Mouse (Mus musculus) hematopoietic stem cell, adult 5-6 weeks (primary cell): ENCODE measurements around the gene Olfr419. TPM values are rescaled to one million over a fixed set of nuclear protein-coding genes. Genes with fewer than 3 reads are reported as not detected.
A peak's percentile ranks its signal among the peaks of the same experiment; 100 is the strongest.

Source experiments
- ATAC-seq, 2 experiments: fragments of 125-278 bp in 1 of 2; replicated peaks in 1 of 2; 2 replicates each; pipeline ENCODE4 v1.8.0; 2016 to 2017; ENCODE audit warnings: inconsistent platforms in 2 of 2, mild to moderate bottlenecking in 2 of 2, moderate number of reproducible peaks in 2 of 2, low read depth in 1 of 2, moderate TSS enrichment in 1 of 2; ENCODE audit not compliant: low FRiP score in 2 of 2, poor library complexity in 2 of 2, severe bottlenecking in 2 of 2, insufficient read depth in 1 of 2, low TSS enrichment in 1 of 2
- total RNA-seq: library from RNA; stranded (forward); fragments of 172-1452, 232-1000 nt; gene quantifications from 2 replicates; pipeline ENCODE4 v1.2.3, GENCODE M21; 2017

The Olfr419 gene
- total RNA-seq: not detected in 2 replicates

- no peak for ATAC-seq
Observed at GRCm38 (mm10) chr1:174251961-174252360, at the start of gene Olfr419. Olfr419 (minus strand) TSS chr1:174252061.

- no peak for ATAC-seq
Observed at GRCm38 (mm10) chr1:174270643-174271042, 18.8 kb upstream of the Olfr419 start.

- ATAC-seq: peak; percentile 74 to 84
Observed at GRCm38 (mm10) chr1:174269162-174269561, 17.3 kb upstream of the Olfr419 start.

- ATAC-seq: no peak
Observed at GRCm38 (mm10) chr1:174267816-174268215, 16.0 kb upstream of the Olfr419 start.

- no peak for ATAC-seq
Observed at GRCm38 (mm10) chr1:174250376-174250775, 1.5 kb downstream of the Olfr419 start.

GRCm38 (mm10) chr1:174247170-174247569 is 4.7 kb downstream of the Olfr419 start:
- no peak for ATAC-seq

- ATAC-seq: no peak
Observed at GRCm38 (mm10) chr1:174246080-174246479, 5.8 kb downstream of the Olfr419 start.

GRCm38 (mm10) chr1:174244621-174245020 is 7.2 kb downstream of the Olfr419 start:
- no peak for ATAC-seq

GRCm38 (mm10) chr1:174239916-174240315 is 11.9 kb downstream of the Olfr419 start:
- ATAC-seq: no peak

GRCm38 (mm10) chr1:174216528-174217204 is 35.2 kb downstream of the Olfr419 start:
- no peak for ATAC-seq

GRCm38 (mm10) chr1:174215270-174216038 is 36.4 kb downstream of the Olfr419 start:
- no peak for ATAC-seq

- no peak for ATAC-seq
Observed at GRCm38 (mm10) chr1:174212286-174212685, 39.6 kb downstream of the Olfr419 start.

GRCm38 (mm10) chr1:174204699-174205098 is 47.2 kb downstream of the Olfr419 start:
- ATAC-seq: no peak; a peak in 1 of 4 replicates

Other genes starting within 250 kb of the Olfr419 start
- gene Ifi205, start 220.3 kb downstream of the Olfr419 start, total RNA-seq: 2.1 and 4.3 TPM in 2 replicates
- 0.13 TPM in 1 of 2 replicates, not detected in the other for gene Olfr433, start 211.4 kb downstream of the Olfr419 start, total RNA-seq
- not detected in 2 replicates for gene Olfr432, start 202.9 kb downstream of the Olfr419 start, total RNA-seq
- not detected in 2 replicates for gene Olfr430, start 185.5 kb downstream of the Olfr419 start, total RNA-seq
- gene Olfr429, start 167.7 kb downstream of the Olfr419 start, total RNA-seq: not detected in 2 replicates
- not detected in 2 replicates for gene Olfr427, start 155.2 kb downstream of the Olfr419 start, total RNA-seq
- not detected in 2 replicates for gene Olfr231, start 130.9 kb downstream of the Olfr419 start, total RNA-seq
- not detected in 2 replicates for gene Olfr424, start 120.5 kb downstream of the Olfr419 start, total RNA-seq
- not detected in 2 replicates for gene Olfr420, start 96.4 kb downstream of the Olfr419 start, total RNA-seq
- gene Spta1, start 79.3 kb downstream of the Olfr419 start, total RNA-seq: 2.4 and 11.4 TPM in 2 replicates
- not detected in 2 replicates for gene Mptx1, start 78.5 kb upstream of the Olfr419 start, total RNA-seq
- gene Olfr417, start 113.1 kb upstream of the Olfr419 start, total RNA-seq: 0.56 and 3.6 TPM in 2 replicates
- 0.25 TPM in 1 of 2 replicates, not detected in the other for gene Olfr248, start 139.0 kb upstream of the Olfr419 start, total RNA-seq
- gene Olfr414, start 172.0 kb upstream of the Olfr419 start, total RNA-seq: 0.38 TPM in 1 of 2 replicates, not detected in the other
- not detected in 2 replicates for gene Olfr220, start 190.0 kb upstream of the Olfr419 start, total RNA-seq
- gene Fmn2, start 249.8 kb upstream of the Olfr419 start, total RNA-seq: 0.15 and 0.56 TPM in 2 replicates